Mouse (Mus musculus) G1E-ER4 (cell line): ENCODE measurements around the gene Zcchc14. TPM values are rescaled to one million over a fixed set of nuclear protein-coding genes. Genes with fewer than 3 reads are reported as not detected.

Experiments used
- GATA1 ChIP-seq: IDR thresholded peaks from one replicate; pipeline ENCODE4 v1.8.0; 2012; ENCODE audit warnings: low read length, inconsistent platforms
- polyA plus RNA-seq: library from polyadenylated mRNA; stranded (reverse); fragments of >175 nt; gene quantifications from 2 replicates; pipeline ENCODE4 v1.2.3, GENCODE M21; 2012

Gene Zcchc14
- polyA plus RNA-seq, 1 experiment: not detected

DNA sequence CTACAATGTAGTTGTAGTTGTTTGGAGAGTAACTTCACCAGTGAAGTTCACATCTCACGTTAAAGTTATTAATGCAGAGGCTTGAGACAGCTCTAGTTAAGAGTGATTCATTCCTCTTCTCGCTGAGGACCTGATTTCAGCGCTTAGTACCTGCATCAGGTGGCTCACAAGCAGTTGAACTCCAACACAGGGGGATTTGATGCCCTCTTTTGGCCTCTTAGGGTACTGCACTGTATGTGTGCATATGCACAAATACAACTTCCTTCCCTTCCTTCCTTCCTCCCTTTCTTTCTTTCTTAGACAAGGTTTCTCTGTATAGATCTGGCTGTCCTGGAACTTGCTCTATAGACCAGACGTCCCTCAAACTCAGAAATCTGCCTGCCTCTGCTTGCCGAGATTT is 21.8 kb upstream of the Zcchc14 start:
- no peak for TF ChIP-seq GATA1

DNA sequence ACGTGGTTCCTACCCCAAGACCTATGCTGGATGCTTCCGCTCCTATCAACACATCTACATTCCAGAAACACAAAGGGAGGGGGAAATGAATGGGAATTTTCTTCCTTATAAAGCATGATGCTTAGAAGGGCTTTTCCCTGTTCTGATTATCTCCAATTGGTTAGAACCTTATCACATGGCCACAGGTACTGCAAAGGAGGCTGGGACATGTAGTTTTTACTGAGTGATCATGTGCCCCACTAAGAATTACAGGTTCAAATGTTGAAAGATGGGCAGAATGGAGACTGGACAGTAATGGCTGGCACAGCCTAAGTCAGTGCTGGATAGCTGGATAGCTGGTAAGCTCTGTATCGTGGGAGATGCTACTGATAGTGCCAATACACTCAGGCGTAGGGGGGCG is 21.2 kb upstream of the Zcchc14 start:
- no peak for TF ChIP-seq GATA1

DNA sequence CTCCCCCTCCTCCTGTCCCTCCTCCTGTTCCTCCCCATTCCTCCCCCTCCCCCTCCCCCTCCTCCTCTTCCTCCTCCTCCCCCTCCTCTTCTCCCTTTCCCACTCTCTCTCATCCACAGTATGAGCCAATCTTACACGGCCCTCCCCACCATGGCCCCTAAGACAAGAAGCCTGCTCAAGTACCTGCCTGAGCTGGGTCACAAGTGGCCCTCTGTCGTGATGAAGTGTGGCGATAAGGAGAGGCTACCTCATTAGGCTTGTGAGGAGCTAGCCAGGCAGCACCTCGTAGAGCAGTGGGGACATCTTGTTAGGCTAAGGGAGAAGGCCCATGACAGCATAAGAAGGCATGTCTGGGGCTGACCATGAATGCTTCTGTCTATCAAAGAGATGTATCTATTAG is 20.5 kb upstream of the Zcchc14 start:
- no peak for TF ChIP-seq GATA1

DNA sequence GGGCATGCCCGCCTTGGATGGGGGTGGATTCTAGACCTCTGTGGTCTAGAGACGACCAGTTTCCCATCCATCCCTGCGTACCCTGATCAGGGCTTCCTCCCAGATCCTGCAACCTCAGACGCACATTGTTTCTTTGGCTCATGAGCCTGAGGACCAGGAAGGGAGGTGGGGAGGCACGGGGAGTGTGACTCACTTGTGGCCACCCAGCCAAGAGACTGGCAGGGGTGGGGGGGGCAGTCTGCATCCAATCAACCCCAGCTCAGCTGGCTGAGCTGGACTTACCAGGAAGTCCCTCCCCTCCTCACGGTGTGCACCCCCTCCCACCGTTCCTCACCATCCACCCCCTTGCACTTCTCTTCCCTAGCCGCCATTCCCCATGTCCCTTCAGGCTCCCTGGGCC is 16.5 kb upstream of the Zcchc14 start:
- TF ChIP-seq GATA1: no peak

DNA sequence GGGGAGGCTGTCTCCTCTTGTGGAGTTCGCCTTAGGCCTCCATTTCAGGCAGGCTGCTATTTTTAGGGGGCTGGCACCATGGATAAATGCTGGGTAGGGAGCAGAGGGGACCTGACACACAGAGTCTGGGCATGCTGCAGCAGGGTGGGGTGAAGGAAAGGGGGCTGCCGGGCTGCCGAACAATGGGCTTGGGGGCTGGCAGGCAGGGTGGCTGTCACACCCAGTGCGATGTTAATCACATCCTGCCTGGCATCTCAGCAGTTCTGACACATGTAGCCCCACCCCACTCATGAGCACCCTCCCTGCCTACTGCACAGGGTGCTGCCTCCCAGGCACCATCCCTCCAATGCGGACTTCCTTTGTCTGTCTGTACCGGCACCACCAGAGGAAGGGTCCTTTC is 15.9 kb upstream of the Zcchc14 start:
- TF ChIP-seq GATA1: no peak

DNA sequence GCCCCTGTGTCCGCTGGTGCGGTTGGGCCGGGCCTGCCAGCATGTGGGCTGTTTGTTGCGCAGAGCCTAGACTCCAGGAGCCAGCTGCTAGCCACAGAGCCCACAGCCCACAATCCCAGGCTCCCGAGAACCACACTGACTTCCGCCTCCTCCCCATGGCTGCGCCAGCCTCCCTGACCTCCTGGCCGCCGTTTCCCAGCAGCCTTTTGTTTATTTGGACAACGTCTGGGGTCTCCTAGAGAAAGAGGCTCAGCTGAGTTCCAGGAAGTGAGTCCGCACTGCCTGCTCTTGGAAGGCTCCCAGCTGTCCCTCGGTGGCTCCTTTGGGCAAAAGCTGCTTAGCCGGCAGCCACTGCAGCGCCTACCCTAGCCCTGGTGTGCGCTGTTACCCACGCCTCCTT is 12.6 kb upstream of the Zcchc14 start:
- TF ChIP-seq GATA1: no peak

DNA sequence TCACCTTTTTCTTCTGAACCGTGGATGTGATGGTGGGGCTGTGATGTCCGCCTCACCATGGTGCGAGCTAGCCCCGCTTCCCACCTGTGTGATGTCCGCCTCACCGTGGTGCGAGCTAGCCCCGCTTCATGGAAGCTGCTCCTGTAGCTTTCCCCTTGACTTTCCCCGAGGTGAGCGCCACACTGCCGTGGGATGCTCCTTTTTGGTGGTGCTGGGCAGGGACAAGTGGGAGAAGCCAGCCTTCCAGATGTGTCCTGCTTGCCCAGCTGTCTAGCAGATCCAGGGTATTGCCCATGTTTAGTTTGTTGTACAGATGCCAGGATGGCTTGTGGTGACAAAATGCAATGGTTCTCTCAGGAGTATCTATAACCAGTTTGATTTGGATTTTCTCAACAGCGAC is 10.4 kb upstream of the Zcchc14 start:
- TF ChIP-seq GATA1: no peak

DNA sequence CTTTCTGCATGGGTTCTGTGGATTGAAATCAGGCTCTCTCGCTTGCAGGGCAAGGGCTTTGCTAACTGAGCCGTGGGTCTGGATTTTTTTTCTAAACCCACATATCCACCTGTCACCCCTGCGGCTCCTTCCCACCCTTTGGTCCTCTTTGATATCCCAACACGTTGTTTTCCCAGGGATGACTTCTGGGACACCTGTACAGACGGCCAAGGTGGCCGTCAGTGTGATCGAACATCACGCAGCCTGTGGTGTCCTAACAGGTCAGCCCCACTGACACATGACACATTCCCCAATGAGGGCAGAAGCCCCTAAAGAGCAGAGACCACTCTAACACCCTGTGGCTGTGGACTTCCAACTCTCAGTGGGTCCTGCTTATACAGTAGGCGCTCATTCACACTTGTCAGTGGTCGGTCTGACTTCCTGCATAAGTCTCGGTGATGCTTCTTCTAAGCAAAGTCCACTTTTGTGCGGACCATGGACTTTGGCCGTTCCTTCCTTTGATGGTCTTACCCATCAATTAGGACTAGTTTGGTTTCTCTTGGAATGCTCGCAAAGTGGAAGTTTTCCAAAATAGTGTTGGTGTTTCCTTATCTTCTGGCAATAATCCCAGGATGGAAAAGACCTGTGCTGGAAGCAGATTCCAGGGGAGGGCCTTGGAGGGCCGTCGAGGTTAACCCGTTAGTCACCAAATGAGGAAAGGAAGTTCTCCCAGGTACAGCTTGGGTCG is 9.1 kb upstream of the Zcchc14 start:
- no peak for TF ChIP-seq GATA1

DNA sequence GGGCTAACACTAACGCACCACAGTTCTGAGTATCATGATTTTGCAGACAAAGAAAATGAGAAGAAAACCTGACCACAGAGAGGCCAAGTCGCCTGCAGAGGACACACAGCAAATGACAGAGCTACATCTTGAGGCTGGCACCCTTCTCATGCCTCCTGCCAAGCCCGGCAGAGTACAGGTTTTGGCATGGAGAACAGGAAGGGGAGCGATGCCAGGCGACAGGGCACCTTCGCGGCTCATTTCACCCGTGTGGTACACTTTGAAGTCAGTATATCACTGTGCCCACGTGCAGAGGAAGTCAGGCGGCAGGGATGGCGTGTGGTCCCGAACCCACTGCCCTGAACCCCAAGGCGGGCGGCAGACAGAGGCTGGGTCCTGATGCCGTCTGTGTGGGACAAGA is 7.9 kb upstream of the Zcchc14 start:
- no peak for TF ChIP-seq GATA1

DNA sequence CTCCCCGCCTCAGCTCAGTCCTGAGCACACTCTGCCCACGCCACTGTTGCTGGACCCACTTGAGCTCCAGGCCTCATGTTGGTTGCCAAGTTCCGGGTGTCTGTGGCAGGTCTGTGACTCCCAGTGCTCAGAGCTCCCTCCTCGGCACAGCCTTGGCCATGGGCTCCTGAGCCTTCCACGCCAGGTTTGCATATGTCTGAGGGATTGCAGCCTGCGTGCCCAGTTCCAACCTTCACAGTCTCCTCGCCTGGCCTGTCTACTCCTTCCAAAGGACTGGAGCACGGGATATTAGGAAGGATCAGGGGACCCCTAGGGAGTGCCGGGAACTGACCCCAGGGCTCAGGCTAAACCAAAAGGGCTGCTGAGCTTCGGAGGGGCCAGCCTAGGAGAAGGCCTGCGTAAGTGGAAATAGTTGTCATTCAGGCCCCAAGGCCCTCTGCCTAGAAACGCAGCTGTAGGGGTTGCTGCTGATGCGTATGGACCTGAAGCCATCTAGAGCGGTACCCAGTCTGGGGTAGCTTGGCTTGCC is 2.3 kb upstream of the Zcchc14 start:
- no peak for TF ChIP-seq GATA1

DNA sequence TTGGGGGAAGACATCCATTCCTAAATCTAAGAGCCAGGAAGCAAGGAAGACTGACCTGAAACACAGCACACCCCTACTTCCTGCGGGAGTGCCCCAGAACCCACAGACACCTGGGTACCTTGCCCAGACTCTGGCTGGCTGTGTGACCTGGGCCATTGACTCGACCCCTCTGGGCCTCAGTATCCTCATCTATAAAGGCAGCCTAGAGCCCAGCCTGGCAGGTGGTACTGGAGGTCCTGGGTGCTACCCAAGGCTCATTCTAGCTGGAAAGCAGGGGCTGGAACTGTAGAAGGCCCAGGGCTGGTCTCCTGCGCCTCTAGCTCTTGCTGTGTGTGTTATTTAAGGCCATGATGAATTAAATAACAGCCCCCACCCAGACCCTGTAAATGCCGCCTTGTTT is 1.4 kb upstream of the Zcchc14 start:
- no peak for TF ChIP-seq GATA1

DNA sequence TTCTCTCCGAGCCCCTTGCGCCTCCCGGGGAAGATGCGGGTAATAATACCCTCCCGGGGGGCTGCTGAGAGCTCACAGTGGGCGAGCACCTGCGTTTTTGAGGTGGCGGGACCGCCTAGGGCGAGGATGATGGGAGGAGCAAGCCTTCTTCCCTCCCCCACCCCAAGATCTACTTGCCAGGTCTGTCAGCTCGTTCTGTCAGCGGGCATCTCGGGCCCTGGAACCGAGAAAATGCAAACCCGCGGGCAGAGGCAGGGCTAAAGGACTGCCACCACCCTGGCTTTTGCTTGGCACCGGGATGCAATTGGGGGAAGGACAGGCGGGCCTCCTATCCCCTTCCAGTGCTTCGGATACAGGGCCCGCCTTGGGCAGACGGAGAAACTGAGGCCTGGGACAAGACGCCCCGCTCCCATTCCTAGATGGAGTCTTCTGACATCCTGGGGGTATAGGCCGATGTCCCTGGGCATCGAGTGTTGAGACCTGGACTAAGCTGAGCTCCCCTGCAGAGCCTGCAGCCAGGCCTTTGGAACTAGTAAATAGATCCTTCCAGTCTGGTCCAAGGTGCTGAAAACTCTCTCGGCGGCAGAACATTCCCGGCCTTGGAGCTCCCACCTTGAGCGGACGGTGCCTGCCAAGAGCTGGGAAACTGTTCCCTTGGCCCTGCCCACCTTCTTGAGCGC is 779 bp upstream of the Zcchc14 start:
- no peak for TF ChIP-seq GATA1

DNA sequence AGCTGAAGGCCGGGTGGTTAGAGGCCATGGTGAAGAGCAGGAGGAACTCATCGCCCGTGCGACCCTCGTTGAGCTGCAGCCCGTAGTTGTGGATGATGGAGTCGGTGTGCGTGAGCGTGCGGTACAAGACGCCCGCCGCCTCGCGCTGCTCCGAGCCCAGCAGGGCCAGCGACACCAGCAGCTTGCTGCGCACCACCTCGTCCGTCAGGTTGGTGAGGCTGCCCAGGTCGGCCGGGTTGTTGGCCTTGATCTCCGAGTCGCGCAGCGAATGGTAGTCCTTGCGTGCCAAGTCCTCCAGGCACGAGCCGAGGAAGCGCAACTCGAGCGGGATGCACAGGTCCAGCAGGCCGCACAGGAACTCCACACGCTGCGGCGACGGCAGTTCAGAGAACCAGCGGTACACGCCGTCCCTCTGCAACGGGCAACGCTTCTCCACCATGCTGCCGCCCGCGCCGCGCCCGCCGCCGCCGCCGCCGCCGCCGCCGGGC is 783 bp downstream of the Zcchc14 start:
- no peak for TF ChIP-seq GATA1

DNA sequence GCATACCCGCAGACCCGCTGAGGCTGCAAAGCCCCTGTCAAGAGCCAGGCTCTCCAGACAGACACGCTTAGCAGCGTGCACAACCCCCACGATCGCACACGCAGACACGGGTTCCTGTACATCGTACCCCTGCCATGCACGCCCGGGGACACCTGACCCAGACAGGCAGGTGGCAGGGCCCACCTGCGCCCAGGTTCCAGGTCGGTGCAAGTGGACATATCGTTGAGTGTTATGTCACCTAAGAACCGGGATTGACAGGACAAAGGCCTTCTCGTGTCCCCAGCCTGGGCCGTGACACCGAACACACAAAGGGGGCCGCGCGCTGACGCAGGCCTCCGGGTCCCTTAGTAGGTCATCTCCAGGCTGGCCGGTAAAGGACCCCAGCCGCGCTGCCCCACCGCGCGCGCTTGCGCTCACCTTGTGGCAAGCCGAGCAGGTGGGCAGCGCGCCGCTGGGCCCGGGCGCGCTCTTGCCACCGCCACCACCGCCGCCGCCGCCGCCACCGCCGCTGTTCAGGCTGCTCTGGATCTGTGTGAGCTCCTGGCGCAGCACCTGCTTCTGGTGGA is 1.3 kb downstream of the Zcchc14 start:
- TF ChIP-seq GATA1: no peak

DNA sequence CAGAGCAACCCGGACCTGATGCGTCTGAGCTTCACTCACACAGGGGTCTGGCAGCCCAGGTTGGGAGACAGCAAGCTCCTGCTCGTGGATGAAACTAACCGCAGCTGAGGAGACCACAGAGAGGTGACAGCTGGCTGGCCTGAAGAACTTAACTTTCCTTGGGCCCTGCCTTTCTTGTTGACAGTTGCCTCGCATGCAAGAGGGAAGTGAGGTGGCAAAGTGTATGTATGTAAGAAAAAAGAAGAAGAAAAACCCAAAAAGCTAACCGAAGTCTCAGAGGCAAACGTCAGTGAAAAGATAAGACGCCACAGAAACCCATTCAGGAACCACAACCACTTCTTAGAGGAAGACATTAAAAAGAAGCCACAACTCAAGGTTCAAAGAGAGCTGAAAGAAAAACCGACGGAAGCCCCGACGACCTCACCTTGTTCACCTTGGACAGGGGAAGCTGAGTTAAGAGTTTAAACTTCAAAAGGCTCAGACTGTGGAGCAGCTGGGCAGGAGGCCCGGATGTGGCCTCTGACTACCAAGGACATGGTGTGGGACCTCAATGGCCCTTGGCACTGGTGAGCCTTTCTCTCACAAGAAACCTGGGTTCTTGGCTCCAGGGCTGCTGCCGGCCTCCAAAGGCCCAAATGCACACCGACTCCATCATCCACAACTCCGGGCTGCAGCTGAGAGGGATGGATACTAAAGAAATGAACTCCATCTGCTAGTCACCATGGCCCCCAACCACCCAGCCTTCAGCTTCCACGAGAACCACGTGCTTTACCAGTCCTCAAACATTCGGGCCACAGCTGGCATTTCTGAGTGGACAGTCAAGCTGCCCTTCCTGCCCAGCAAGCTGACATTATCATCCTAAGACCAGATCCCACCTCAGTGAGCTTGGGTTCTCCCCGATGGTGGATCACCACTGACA is 2.1 kb downstream of the Zcchc14 start:
- no peak for TF ChIP-seq GATA1
